Mouse (Mus musculus) MEL (cell line): ENCODE data around the gene Brf1. TPM values are rescaled to one million over a fixed set of nuclear protein-coding genes. Genes with fewer than 3 reads are reported as not detected.

Experiments used
- DNase-seq: peaks from one replicate; pipeline ENCODE4 v3.0.0; 2011; ENCODE audit warnings: low read depth, low spot score
- H3K27ac ChIP-seq: 2 replicates; pipeline ENCODE4 v1.5.1; 2012; ENCODE audit warnings: low read depth, mild to moderate bottlenecking, control low read depth, low read length, moderate library complexity; ENCODE audit not compliant: control insufficient read depth
- H3K27me3 ChIP-seq, 2 experiments: fragments of 150-350 bp in 1 of 2; sonication (generic) in 1 of 2; 2 replicates each; pipeline ENCODE4 v1.6.1; 2012; ENCODE audit warnings: low read length in 2 of 2, mild to moderate bottlenecking in 2 of 2, improper control_type of control experiment in 1 of 2, moderate library complexity in 1 of 2; ENCODE audit not compliant: insufficient read depth in 2 of 2, control insufficient read depth in 1 of 2
- H3K36me3 ChIP-seq, 2 experiments: 2 replicates each; pipeline ENCODE4 v1.6.1; 2012 to 2014; ENCODE audit warnings: low read length in 2 of 2, improper control_type of control experiment in 1 of 2, inconsistent platforms in 1 of 2, mild to moderate bottlenecking in 1 of 2; ENCODE audit not compliant: insufficient read depth in 2 of 2, control insufficient read depth in 1 of 2
- H3K4me1 ChIP-seq, 2 experiments: fragments of 150-350 bp in 1 of 2; sonication (generic) in 1 of 2; 2 replicates each; pipeline ENCODE4 v1.6.1; 2012; ENCODE audit warnings: low read length in 2 of 2, improper control_type of control experiment in 1 of 2, mild to moderate bottlenecking in 1 of 2; ENCODE audit not compliant: insufficient read depth in 2 of 2, control insufficient read depth in 1 of 2
- H3K4me3 ChIP-seq, 2 experiments: fragments of 150-350 bp in 1 of 2; sonication (generic) in 1 of 2; 2 replicates each; pipeline ENCODE4 v1.5.1; 2012; ENCODE audit warnings: low read depth in 2 of 2, low read length in 2 of 2, mild to moderate bottlenecking in 2 of 2, moderate library complexity in 2 of 2, control low read depth in 1 of 2, improper control_type of control experiment in 1 of 2; ENCODE audit not compliant: control insufficient read depth in 1 of 2, insufficient read depth in 1 of 2
- H3K79me2 ChIP-seq: 2 replicates; pipeline ENCODE4 v1.6.1; 2012; ENCODE audit warnings: mild to moderate bottlenecking, low read length, moderate library complexity; ENCODE audit not compliant: control insufficient read depth, poor library complexity, insufficient read depth
- H3K9ac ChIP-seq: 2 replicates; pipeline ENCODE4 v1.6.1; 2012; ENCODE audit warnings: low read depth, mild to moderate bottlenecking, control low read depth, low read length, moderate library complexity; ENCODE audit not compliant: control insufficient read depth, poor library complexity, severe bottlenecking
- H3K9me3 ChIP-seq: fragments of 150-350 bp; sonication (generic); replicated peaks from 2 replicates; pipeline ENCODE4 v1.6.1; 2012; ENCODE audit warnings: mild to moderate bottlenecking, low read length, improper control_type of control experiment, moderate library complexity; ENCODE audit not compliant: insufficient read depth
- CHD2 ChIP-seq: IDR thresholded peaks from 2 replicates; pipeline ENCODE4 v1.6.1; 2011; ENCODE audit warnings: low read length, improper control_type of control experiment
- CTCF ChIP-seq, 3 experiments: IDR thresholded peaks in 2 of 3; conservative IDR thresholded peaks in 1 of 3; 2 replicates each; pipeline ENCODE4 v1.5.1; 2011 to 2012; ENCODE audit warnings: low read length in 3 of 3, low read depth in 2 of 3, mild to moderate bottlenecking in 2 of 3, improper control_type of control experiment in 1 of 3, inconsistent platforms in 1 of 3, mixed read lengths in 1 of 3, moderate library complexity in 1 of 3; ENCODE audit not compliant: control insufficient read depth in 1 of 3, insufficient read depth in 1 of 3, poor library complexity in 1 of 3, severe bottlenecking in 1 of 3
- GATA1 ChIP-seq: IDR thresholded peaks from 2 replicates; pipeline ENCODE4 v1.6.1; 2011; ENCODE audit warnings: low read depth, low read length, improper control_type of control experiment
- HCFC1 ChIP-seq: IDR thresholded peaks from 2 replicates; pipeline ENCODE4 v1.6.1; 2012; ENCODE audit warnings: low read depth, mild to moderate bottlenecking, inconsistent platforms, low read length, improper control_type of control experiment, moderate library complexity
- JUND ChIP-seq: IDR thresholded peaks from 2 replicates; pipeline ENCODE4 v1.6.1; 2011; ENCODE audit warnings: low read depth, mild to moderate bottlenecking, improper control_type of control experiment, low read length
- KAT2A ChIP-seq: conservative IDR thresholded peaks from 2 replicates; pipeline ENCODE4 v1.6.1; 2012; ENCODE audit warnings: low read depth, low read length, improper control_type of control experiment, inconsistent platforms
- NELFE ChIP-seq: IDR thresholded peaks from 2 replicates; pipeline ENCODE4 v1.6.1; 2011; ENCODE audit warnings: low read depth, low read length, improper control_type of control experiment
- polyA plus RNA-seq, 2 experiments: library from polyadenylated mRNA; stranded (reverse) in 1 of 2; unstranded in 1 of 2; fragments of >175 nt in 1 of 2; fragments of >200 nt in 1 of 2; gene quantifications; 2 replicates each; pipeline versions ENCODE4 v1.2.1 to v1.2.4; 2012; ENCODE audit warnings: low replicate concordance in 2 of 2, low read depth in 1 of 2; ENCODE audit not compliant: insufficient read length in 2 of 2, insufficient read depth in 1 of 2, missing spikeins in 1 of 2
- total RNA-seq: library from RNA; depleted of rRNA; stranded (reverse); fragments of 300-350 nt; gene quantifications from 2 replicates; pipeline ENCODE4 v1.2.3, GENCODE M21; 2012

Gene Brf1
- total and polyA plus RNA-seq, 3 experiments = 105 to 159 TPM; not detected in 1

DNA sequence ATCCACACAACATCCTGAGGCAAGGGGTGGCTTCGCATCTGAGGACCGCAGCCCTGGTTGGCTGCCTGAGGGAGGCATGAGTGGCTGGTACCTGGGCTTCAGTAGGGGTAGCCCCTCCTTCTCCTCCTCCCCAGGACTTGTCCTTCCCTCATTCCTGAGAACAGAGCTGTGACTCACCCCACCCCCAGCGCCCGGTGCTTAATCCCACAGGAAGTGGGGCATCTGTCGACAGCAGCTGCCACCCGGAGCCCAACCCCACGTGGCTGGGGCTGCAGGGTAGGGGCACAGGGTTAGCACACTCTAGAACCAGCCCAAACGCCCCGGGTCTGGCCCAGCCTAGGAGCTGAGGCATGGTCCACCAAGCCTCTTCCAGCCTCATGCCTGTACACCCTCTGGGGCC is 62.6 kb downstream of the Brf1 start:
- H3K79me2 ChIP-seq = peaks cover 3% of the 10 kb centered on the region; the same call in 1 of the 2 replicates
- H3K4me3 ChIP-seq = no peak overlapping the region
- peaks cover 9 to 14% of the 10 kb centered on the region in 2 experiments for H3K4me1 ChIP-seq
- H3K36me3 ChIP-seq = peaks cover 0 to 6% of the 10 kb centered on the region in 2 experiments; a peak in 2 of 4 replicates
- TF ChIP-seq KAT2A (no peak), CTCF (IDR thresholded peaks at IDR 0.05 in 2 of 3, conservative IDR thresholded peaks at IDR 0.05 in 1 of 3; ENCODE audit: control insufficient read depth in 1 of 3, insufficient read depth in 1 of 3, low read depth in 2 of 3, low read length in 3 of 3, poor library complexity in 1 of 3, severe bottlenecking in 1 of 3) (no peak), NELFE (no peak), HCFC1 (no peak)
- H3K9me3 ChIP-seq = no peaks in the 10 kb centered on the region
- no peak overlapping the region for H3K9ac ChIP-seq
- H3K27me3 ChIP-seq = no peaks in the 10 kb centered on the region
- no peak overlapping the region for H3K27ac ChIP-seq
- DNase-seq = no peak

DNA sequence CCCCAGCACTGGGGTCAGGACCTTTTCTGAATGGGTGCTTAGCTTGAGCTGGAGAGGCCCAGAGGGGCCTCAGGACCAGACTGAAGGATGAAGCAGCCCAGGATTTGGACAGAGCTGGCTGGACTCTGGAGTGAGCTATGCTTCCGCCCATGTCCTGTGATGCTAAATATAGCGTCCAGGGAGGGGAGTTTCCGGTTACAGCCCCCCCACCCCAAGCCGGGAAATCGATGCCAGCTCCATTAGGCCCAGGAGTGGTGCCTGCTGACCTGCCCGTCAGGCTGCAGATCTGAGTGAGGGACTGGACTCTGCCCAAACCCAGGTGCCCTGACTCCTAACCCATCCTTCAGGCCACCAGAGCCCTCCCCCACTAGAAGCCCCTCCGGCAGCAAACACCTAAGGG is 67.9 kb downstream of the Brf1 start:
- Histone ChIP-seq H3K79me2 (no peaks in the 10 kb centered on the region), H3K9me3 (no peaks in the 10 kb centered on the region), H3K27ac (no peak overlapping the region), H3K4me1 (no peaks in the 10 kb centered on the region), H3K9ac (no peak overlapping the region), H3K4me3 (no peak overlapping the region), H3K27me3 (no peaks in the 10 kb centered on the region)
- DNase-seq = no peak
- TF ChIP-seq CHD2 (no peak), JUND (no peak), HCFC1 (no peak)
- TF ChIP-seq, all 39 proteins: peak for 0
- no peaks in the 10 kb centered on the region for H3K36me3 ChIP-seq

DNA sequence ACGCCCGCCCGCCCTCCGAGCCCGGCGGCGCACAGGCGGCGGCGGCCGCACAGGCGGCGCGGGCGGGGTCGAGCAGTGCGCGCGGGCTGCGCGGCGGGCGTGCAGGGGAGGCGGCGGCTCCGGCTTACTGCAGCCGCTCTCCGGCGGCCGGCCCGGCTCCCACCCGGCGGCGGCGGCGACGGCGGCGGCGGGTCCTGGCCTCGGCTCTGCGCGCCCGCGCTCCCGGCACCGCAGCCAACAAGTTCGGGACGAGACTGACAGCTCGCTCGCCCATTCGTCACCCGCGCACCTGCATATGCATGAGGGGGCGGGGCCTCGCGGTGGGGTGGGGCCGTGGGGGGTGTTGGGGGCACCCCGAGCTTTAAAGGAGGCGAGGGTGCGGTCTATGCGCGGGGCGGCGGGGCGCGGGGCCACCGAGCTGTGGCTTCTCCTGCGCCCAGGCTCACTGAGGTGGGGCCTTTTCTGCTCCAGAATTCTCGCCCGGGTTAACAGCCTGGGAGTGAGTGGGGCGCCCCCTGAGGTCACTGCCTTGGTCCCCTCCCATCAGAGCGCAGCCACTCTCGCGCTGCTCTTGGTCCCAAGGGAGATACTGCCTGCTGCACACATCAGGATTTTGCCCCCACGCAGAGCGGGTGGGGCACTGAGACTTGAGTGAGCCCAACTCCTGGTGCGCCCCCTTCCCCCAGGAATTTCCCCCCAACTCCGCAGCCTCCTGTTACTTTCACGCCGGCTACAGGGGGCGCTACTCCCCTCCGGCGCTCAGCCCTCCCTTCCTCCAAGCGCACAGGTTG is 70.7 kb downstream of the Brf1 start, which contains the start of gene Jag2:
Jag2 (minus strand) TSS at position 215 of the 791 bp plus-strand sequence.
- no peaks in the 10 kb centered on the region for H3K36me3 ChIP-seq
- H3K4me1 ChIP-seq = no peaks in the 10 kb centered on the region
- TF ChIP-seq CTCF (IDR thresholded peaks at IDR 0.05 in 2 of 3, conservative IDR thresholded peaks at IDR 0.05 in 1 of 3; ENCODE audit: control insufficient read depth in 1 of 3, insufficient read depth in 1 of 3, low read depth in 2 of 3, low read length in 3 of 3, poor library complexity in 1 of 3, severe bottlenecking in 1 of 3) = no peak; a peak in 1 of 6 replicates
- TF ChIP-seq GATA1 = no peak
- no peak for TF ChIP-seq NELFE
- TF ChIP-seq, all 39 proteins: peak for 0
- no peak for DNase-seq
- H3K27me3 ChIP-seq = no peaks in the 10 kb centered on the region
- no peaks in the 10 kb centered on the region for H3K9me3 ChIP-seq
- H3K9ac ChIP-seq = no peak within 1 kb of the TSS
- H3K4me3 ChIP-seq = no peak within 1 kb of the TSS
- H3K27ac ChIP-seq = no peak within 1 kb of the TSS
- H3K79me2 ChIP-seq = no peaks in the 10 kb centered on the region
